ENCODE assay signal across 19 mouse cellular contexts in the genomic region with DNA sequence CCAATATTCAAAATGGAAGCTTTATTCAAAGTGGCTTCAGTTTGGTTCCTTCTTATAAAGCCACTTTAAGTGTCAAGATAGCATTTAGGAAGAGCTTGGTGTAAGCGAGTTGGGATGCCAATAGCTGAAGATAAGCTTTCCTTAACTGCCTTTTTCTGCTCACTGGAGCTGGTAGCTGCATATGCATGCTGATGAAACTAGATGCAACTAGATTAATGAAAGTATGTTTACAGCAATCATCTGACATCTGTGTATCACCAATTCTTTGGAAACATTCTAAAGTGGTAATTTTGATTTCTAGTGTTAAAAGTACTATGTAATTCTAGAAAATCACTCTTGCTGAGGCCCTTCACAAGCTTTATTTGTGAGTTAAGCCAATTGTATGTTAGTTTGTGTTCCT.
DNase-seq lines count a peak whose midpoint lies in the region; TF ChIP-seq lines count a peak whose summit lies in the region.
"Had no signal": no experiment of that assay in that cellular context is flagged by ENCODE, and none has a peak within 500 bp of the region (broad histone marks: within the 10 kb centered on the region; RNA-seq: fewer than 3 reads in every experiment).

No protein-coding gene starts in this region.

- H3K27me3 ChIP-seq in MEL (ENCODE audit: control insufficient read depth in 1 of 2, insufficient read depth in 2 of 2, low read length in 2 of 2) (no peaks in the 10 kb centered on the region; a peak in 1 of 4 replicates), myocyte (ENCODE audit: control insufficient read depth, insufficient read depth, insufficient read length) (no peaks in the 10 kb centered on the region)
- H3K27me3 ChIP-seq: CH12.LX, Patski had no signal

- no peak overlapping the region for H3K4me2 ChIP-seq in myocyte (ENCODE audit: low read depth)

- TF ChIP-seq POLR2A in MEL (IDR thresholded peaks at IDR 0.05; ENCODE audit: control insufficient read depth in 1 of 2, insufficient read depth in 1 of 2, low read depth in 1 of 2, low read length in 2 of 2, poor library complexity in 1 of 2) (no peak), myocyte (IDR thresholded peaks at IDR 0.05; ENCODE audit: insufficient read length, low read depth) (no peak)

- H3K9ac ChIP-seq in MEL (ENCODE audit: control insufficient read depth, low read depth, low read length, poor library complexity, severe bottlenecking), result no peak overlapping the region

- DNase-seq in MEL (ENCODE audit: low read depth, low spot score), result peak; percentile 8
- DNase-seq in left cerebral cortex, postnatal 10 days (ENCODE audit: extremely low spot score in 1 of 2, low spot score in 2 of 2), result no peak
- DNase-seq in adrenal gland, postnatal 4 days (ENCODE audit: low spot score in 2 of 2), result no peak
- DNase-seq: adrenal gland, adult 2 months; adrenal gland, adult 8-10 months; adrenal gland, postnatal 10 days; adrenal gland, postnatal 14 days; adrenal gland, postnatal 25 days; adrenal gland, postnatal 36 days; B cell, adult 2 months; cerebellum, adult 11 months; cerebellum, adult 11-12 months; cerebellum, adult 18-20 months; cerebellum, adult 2 months; cerebellum, adult 8-10 months had no signal

- intact Hi-C loops in left cerebral cortex, postnatal 10 days (cut with DNase I), result no loop called here

- no peak overlapping the region for H3ac ChIP-seq in myocyte (ENCODE audit: control insufficient read depth, insufficient read length)

- TF ChIP-seq EP300 in MEL (IDR thresholded peaks at IDR 0.05; ENCODE audit: low read depth in 1 of 2, low read length in 2 of 2), result peak in 1 of 2 experiments; percentile 65; a peak in 1 of 4 replicates

- H3K79me2 ChIP-seq in MEL (ENCODE audit: control insufficient read depth, insufficient read depth, low read length, poor library complexity) (no peaks in the 10 kb centered on the region), myocyte (ENCODE audit: control insufficient read depth, insufficient read depth) (no peaks in the 10 kb centered on the region)

- peak overlapping the region; percentile 41; the same call in 1 of the 2 replicates for H3K27ac ChIP-seq in MEL (ENCODE audit: control insufficient read depth, low read depth, low read length)

- H3K36me3 ChIP-seq in MEL (ENCODE audit: control insufficient read depth in 1 of 2, insufficient read depth in 2 of 2, low read length in 2 of 2) (no peaks in the 10 kb centered on the region), myocyte (ENCODE audit: control insufficient read depth, insufficient read depth) (no peaks in the 10 kb centered on the region)
- H3K36me3 ChIP-seq: G1E had no signal

- no peak for TF ChIP-seq RAD21 in MEL (IDR thresholded peaks at IDR 0.05; ENCODE audit: low read depth, low read length)

- H3K9me3 ChIP-seq in MEL (replicated peaks; ENCODE audit: insufficient read depth, low read length), result no peaks in the 10 kb centered on the region
- H3K9me3 ChIP-seq: G1E had no signal

- no peak for TF ChIP-seq CTCF in MEL (IDR thresholded peaks at IDR 0.05 in 2 of 3, conservative IDR thresholded peaks at IDR 0.05 in 1 of 3; ENCODE audit: control insufficient read depth in 1 of 3, insufficient read depth in 1 of 3, low read depth in 2 of 3, low read length in 3 of 3, poor library complexity in 1 of 3, severe bottlenecking in 1 of 3)

- peaks cover 0 to 12% of the 10 kb centered on the region in 2 experiments; a peak in 1 of 4 replicates for H3K4me1 ChIP-seq in MEL (ENCODE audit: control insufficient read depth in 1 of 2, insufficient read depth in 2 of 2, low read length in 2 of 2)

- H3K4me3 ChIP-seq in MEL (ENCODE audit: control insufficient read depth in 1 of 2, insufficient read depth in 1 of 2, low read depth in 2 of 2, low read length in 2 of 2) (peak overlapping the region in 1 of 2 experiments; percentile 33; a peak in 1 of 4 replicates), myocyte (no peak overlapping the region)

TF ChIP-seq in MEL, 35 proteins besides CTCF, POLR2A, EP300 and RAD21:
- TF ChIP-seq CHD2 (IDR thresholded peaks at IDR 0.05; ENCODE audit: low read length) (no peak), MEF2A (IDR thresholded peaks at IDR 0.05; ENCODE audit: extremely low read depth, insufficient replicate concordance, low read depth, low read length, poor library complexity, severe bottlenecking) (peak; percentile 37; the same call in 1 of the 2 replicates), JUND (IDR thresholded peaks at IDR 0.05; ENCODE audit: low read depth, low read length) (no peak), TCF12 (IDR thresholded peaks at IDR 0.05; ENCODE audit: low read depth, low read length) (peak; percentile 48; the same call in 1 of the 2 replicates), UBTF (IDR thresholded peaks at IDR 0.05; ENCODE audit: borderline replicate concordance, insufficient read depth, low read depth, low read length) (no peak), KAT2A (conservative IDR thresholded peaks at IDR 0.05; ENCODE audit: low read depth, low read length) (no peak), MXI1 (IDR thresholded peaks at IDR 0.05; ENCODE audit: low read depth, low read length) (peak; percentile 33; the same call in 1 of the 2 replicates), NELFE (IDR thresholded peaks at IDR 0.05; ENCODE audit: low read depth, low read length) (no peak), ELF1 (IDR thresholded peaks at IDR 0.05; ENCODE audit: low read depth, low read length) (no peak), NRF1 (IDR thresholded peaks at IDR 0.05; ENCODE audit: insufficient read depth, low read depth, low read length, poor library complexity, severe bottlenecking) (no peak), E2F4 (IDR thresholded peaks at IDR 0.05; ENCODE audit: borderline replicate concordance, low read depth, low read length) (no peak), GABPA (IDR thresholded peaks at IDR 0.05; ENCODE audit: low read depth, low read length) (no peak), USF2 (IDR thresholded peaks at IDR 0.05; ENCODE audit: borderline replicate concordance in 1 of 2, insufficient read depth in 1 of 2, low read depth in 1 of 2, low read length in 2 of 2) (no peak), USF1 (IDR thresholded peaks at IDR 0.05; ENCODE audit: low read depth, low read length) (no peak), CHD1 (IDR thresholded peaks at IDR 0.05; ENCODE audit: low read depth, low read length) (no peak), ETS1 (IDR thresholded peaks at IDR 0.05; ENCODE audit: low read depth, low read length) (peak; percentile 70; the same call in 1 of the 2 replicates), POLR2AphosphoS5 (IDR thresholded peaks at IDR 0.05; ENCODE audit: borderline replicate concordance, low read depth, low read length) (no peak), POLR2AphosphoS2 (IDR thresholded peaks at IDR 0.05; ENCODE audit: low read length) (no peak), GATA1 (IDR thresholded peaks at IDR 0.05; ENCODE audit: low read depth, low read length) (no peak)

TF ChIP-seq in myocyte, 11 proteins besides CTCF, POLR2A, EP300 and RAD21:
- TF ChIP-seq CEBPB (IDR thresholded peaks at IDR 0.05; ENCODE audit: insufficient read depth, poor library complexity, severe bottlenecking) (peak; percentile 87), MYOD1 (IDR thresholded peaks at IDR 0.05; ENCODE audit: control insufficient read depth in 1 of 3, insufficient read length in 2 of 3, low read depth in 2 of 3) (no peak)
TF ChIP-seq in myocyte: peak in this region for 1.
